Mouse (Mus musculus) kidney, postnatal 25 days (tissue): ENCODE measurements at regions not wholly inside any gene's neighbourhood (a gene's known extent, or its start where the extent isn't known, plus 50 kb on each side); places are given as distances from the start of the nearest gene placed in this dataset.
A peak's percentile ranks its signal among the peaks of the same experiment; 100 is the strongest.

Experiments used
- DNase-seq, 2 experiments: peaks; one replicate each; pipeline ENCODE4 v3.0.0; 2021; ENCODE audit warnings: mixed read lengths in 2 of 2

DNA sequence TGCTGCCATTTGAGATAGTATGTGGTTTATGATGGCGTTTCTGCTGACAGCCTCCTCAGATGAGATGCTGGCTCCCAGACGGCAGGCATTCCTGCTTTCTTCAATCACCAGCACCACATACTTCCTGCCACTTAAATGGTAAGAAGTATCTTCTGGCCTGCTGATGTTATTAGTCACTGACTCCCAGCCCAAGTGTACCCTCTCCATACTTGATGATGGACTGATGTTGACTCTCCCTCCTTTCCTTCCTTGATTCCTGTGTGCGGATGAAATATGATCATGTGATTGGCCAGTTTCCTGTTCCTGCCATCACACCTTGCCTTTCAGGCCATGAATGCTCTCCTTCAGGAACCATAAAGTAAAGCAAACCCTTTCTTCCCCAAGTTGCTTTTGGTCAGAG lies 50.8 kb upstream of the Rpl10-ps3 start:
- DNase-seq = no peak

DNA sequence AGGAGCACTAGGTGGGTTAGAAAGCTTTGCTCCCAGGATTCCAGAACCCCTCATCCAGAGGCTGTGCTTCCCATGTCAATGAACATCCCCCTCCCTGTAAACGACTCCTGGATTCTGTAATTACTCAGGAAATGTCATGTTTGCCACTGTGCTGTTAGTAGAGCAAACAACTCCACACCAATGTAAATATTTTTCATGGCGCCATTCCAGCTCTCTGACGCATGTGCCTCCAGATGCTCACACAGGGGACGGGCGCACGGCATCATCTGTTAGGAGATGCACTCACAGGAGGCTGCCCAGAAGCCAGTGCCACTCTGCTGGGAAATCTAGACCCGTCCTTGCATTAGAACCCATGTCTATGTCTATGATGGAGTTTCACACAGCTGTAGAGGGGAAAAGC lies 51.3 kb upstream of the Rpl10-ps3 start:
- DNase-seq = peak in 1 of 2 experiments; percentile 21

DNA sequence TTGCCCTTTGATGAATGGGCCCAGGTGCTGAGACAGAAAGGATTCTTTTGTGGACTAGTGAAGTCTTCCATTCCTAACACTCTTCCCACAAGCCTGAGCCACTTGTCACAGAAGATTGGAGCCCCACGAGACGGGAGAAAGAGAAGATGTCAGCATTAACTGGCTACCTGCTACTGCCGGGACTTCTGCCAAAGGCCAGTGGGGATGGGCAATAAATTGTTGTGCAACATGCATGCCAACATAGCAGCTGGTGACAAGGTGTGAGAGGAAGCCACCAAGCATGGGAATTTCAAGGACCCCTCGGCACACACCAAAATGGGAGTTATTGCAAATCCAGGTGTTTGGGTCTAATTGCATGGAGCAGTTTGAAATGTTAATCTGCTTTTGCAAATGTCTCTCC lies 63.6 kb upstream of the Rpl10-ps3 start:
- no peak for DNase-seq

DNA sequence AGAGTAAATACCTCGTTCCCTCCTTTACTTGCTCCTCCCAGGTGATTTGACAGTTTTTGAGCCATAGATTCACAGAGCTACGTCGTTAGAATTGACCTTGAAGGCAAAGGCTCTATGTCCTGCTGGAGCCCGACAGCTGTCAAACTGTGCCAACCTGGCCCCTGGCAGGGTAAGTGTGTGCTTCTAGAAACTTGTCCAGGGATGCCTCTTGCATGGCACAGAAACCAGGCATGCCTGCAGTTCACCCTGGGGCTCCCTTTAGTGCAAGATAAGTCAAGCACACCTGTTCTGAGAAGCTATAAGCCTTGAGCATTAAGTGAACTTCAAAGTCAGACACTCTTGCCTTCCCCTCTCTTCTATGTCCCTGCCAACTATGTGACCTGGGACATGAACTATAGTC lies 64.1 kb upstream of the Rpl10-ps3 start:
- no peak for DNase-seq

DNA sequence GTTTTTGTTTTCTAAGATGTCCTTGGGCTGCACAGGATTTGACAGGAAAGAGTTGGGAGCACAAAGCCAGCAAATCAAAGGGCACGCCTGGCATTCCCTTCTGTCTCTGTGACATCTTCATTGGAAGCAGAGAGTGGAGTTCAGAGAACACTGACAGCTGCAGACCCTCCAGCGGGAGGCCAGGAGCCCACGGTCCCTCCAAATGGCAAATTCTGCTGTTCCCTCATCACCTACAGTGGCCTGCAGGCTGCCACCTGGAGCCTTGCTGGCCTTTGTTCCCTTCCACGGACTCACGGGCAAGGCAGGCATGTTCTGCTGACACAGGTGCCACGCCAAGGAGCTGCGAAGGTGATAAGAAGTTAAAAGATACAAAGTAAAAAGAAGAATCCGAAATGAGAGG lies 68.2 kb upstream of the Rpl10-ps3 start:
- no peak for DNase-seq

DNA sequence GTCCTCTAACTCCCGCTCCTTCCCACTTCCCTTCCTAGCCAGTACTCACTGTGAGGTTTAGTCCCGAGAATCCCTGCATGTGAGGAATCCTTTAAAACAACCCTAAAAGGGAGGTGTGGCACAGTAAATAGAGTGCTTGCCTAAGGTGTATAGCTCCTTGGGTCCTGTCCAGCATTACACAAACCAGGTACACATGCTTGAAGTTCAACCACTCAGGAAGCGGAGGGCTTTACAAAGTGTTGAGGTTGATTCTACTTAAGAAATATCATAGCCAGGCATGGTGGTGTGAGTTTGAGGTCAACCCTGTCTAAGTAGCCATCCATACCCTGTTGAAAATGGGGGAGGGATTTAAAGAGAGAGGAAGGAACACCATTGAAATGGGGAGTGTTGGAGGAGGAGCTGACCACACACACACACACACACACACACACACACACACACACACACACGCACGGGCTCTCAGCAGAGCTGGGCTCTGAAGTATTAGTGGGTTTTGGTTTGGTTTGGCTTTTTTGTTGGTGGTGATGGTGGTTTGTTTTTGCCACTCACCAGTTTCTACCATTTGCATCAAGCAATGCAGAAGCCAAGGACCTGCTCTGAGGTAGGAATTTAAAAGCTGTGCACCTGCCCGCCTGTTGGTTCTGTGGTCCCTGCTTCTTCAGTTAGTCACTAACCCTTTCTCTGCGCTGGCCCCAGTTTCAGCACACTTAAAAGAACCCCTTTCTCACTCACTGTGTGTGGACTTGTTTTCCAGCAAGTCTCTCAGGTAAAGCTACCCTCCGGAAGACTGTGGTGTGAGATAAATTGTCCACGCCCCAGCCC lies 69.0 kb upstream of the Rpl10-ps3 start:
- no peak for DNase-seq

DNA sequence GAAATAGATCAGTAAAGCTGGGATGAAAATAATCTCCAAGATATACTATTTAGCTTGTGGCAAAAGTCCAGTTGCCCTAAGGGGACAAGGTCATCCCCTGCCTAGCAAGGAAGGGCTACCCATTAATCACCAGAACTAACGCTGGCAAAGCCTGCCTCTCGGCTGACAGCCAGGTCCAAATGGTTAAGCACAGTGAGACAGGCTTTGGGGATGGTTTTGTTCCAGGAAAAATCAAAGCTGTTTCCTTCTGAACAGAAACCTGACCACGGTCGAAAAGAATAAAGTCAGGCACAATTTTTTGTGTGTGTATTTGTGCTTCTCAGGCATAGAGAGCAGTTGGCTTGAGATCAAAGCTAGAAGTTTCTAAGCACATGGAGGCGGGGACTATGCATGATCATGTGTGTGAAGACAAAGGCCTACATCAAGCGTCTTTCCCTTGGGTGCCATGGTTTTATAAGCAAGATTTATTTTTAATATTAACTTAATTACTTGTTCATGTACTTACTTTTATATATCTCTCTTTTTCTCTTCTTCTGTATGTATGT lies 70.1 kb upstream of the Rpl10-ps3 start:
- DNase-seq = peak; percentile 84 to 88

DNA sequence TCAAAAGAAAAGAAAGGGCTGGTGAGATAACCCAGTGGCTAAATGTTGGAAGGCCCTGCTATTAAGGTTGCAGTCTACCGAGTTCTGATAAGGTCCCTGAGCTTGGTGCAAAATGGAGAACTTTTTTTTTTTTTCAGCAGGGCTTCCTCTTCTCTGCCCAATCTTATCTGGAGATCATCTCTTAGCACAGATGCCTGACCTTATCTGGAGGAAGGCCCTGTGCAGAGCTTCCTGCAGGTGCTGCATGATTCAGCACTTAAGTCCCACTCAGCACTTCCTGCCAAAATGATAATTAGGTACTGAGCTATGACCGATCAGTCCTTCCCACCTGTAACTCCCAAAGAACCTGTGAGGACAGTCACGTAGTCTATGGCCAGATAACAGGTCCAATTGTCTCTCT lies 71.9 kb upstream of the Rpl10-ps3 start:
- no peak for DNase-seq

DNA sequence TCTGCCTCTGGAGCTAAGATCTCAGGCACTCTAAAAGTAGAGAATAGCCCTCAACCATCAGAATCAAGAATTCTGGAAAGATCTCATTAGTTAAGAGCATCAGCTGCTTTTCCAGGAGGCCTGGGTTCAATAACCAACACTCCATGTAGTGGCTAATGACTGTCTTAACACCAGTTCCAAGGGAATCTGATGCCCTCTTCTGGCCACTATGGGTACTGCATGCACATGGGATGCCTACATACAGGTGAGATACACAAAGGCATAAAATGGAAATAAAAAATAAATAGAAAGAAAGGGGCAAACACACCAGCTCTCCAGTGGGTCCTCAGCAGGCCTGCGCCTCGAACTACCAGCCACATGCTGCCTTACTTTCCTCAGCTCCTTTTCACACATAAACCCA lies 73.3 kb upstream of the Plet1 start:
- DNase-seq = peak in 1 of 2 experiments; percentile 42

DNA sequence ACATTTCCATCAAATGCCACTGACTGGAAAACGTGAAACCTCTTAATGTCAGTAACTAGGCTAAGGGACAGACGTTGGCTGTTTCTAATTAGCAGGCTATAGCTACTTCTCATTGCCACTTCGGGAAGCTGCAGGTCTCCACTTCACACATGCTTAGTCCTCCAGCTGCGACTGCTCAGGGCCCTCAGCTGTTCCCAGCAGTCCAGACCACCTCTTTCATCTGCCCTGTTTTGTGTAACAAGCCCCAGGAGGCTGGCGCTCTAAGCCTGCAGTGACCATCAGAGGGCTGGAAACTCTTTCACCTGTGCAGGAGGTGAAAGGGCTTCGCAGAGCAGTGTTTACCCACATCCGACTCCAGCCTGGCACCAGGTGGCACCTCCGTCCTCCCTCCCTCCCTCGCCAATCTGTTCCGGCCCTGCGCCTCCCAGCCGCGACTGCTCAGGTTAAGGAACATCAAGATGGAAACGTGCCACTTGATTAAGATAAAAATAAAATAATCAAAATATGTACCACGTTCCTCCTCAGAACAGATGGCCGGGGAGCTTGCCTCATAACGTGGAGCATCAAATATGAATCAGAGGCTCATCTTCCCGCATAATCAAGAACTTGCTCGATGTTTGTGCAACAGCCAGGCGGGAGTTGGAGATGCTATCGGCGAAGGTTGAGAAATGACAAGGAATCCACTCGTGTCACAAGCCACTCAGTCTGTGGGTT lies 72.6 kb upstream of the Plet1 start:
- DNase-seq = no peak

DNA sequence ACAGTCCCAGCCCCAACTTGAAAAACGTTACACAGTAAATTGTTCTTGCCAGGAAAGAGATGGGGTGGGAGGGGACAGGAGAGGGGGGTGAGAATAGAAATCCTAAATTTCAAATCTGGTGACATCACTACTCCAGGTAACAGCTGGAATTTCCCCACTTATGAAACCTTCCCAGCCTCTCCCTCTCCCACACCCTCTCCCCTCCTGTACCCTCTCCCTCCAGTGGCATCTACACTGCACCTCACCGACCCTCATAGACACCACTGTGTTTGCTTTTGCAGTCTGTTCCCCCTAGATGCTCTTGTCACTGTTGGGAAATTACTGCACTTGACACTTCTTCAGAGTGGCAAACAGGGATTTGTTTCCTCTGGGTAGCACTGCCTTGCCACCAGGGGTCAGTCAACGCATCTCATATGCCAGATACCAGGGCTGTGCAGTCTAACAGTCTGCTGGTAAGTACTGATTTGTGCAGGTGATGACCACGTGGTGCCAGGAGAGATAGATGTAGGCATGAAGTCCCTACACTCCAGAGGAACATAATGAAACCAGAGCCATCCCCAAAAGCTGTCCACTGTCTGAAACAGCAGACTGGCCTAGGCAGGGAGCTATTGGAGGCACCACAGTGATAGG lies 68.3 kb upstream of the Plet1 start:
- peak in 1 of 2 experiments; percentile 39 for DNase-seq

DNA sequence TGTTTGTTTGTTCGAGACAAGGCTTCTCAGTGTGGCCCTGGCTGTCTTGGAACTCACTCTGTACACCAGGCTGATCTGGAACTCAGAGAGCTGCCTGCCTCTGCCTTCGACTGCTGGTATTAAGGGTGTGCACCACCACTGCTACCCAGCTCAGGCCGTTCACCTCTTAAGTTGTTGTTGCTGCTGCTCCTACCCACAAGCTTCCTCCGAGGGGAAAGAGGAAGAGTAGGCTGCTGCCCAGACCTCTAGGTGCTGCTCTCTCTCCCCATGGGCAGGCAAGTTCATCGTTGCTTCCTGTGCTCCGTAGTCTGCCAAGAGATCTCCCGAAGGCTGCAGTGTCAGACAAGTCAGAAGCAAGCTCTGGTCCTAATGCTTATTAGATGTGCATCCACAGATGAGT lies 64.2 kb upstream of the Plet1 start:
- DNase-seq = no peak

DNA sequence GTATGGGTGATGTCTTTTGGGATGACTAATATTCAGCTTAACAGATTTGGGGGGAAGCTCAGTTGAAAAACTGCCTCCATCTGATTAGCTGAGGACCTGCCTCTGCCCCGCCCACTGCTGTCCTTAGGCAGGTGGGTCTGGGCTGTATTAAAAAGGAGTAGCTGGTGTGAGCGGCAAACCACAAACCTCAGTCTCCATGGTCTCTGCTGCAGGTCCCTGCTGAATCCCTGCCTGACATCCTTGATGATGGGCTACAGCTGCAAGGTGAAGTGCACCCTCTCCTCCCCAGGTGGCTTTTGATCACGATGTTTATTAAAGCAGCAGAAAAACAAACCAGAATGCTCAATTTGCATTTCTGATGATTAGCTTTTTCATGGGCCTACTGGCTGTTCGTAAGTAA lies 60.8 kb upstream of the Plet1 start:
- DNase-seq = no peak

DNA sequence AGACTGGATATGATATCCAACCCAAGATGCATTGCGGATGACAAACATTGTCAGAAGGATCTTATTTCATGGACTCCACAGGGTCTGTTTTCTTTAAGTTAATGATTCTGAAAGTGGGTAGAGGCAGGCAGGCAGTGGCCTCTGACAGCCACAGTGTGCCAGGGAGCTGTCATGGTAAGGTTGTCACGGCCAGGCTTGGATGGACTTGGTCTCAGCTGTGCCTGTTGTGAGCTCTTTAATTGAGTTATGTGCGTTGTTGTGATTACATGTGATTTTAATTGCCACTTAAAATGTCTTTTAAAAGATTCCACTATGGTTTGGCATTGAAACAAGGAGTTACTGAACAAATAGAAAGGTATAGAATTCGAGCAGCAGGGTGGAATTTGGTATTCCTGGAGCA lies 60.3 kb upstream of the Plet1 start:
- DNase-seq = no peak

DNA sequence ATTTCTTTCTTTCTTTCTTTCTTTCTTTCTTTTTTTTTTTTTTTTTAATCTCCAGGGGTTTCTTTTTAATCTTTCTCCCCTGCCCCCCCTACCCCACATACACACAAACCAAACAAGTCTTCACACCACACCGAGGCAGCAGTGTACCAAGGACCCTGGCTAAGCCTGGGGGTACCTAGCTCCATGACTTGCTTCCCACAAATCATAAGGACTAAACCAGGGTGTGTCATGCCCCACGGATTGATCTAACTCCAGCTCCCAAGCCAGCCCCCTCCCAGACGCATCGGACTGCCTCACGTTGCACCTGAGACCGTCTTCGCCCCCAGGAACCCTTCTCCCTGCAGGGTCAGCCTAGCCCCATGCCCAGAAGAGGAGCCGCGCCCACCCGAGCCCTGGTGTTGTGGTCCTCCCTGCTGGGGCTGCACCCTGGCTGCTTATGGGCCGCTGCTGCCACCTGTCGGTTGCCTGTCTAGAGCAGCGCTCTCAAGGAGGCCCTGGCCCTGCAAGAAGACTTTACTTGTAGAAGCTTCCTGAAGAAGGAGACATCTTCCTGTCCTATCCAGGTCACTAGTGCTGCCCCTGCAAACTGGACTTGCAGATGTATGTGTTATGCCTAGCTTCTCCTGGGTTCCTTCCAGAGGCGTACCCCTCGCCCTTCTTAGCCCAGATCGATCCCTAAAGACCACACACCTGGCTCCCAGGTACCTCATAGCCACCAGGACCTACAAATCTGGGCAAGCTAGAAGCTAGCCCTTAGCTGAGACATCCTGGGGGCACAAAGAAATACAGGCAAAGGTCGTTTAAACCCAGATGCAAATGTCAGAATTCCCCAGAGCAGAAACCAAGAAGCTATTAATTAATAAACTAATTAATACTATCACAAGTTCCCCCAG lies 56.2 kb upstream of the Plet1 start:
- DNase-seq = peak; percentile 85 to 91

DNA sequence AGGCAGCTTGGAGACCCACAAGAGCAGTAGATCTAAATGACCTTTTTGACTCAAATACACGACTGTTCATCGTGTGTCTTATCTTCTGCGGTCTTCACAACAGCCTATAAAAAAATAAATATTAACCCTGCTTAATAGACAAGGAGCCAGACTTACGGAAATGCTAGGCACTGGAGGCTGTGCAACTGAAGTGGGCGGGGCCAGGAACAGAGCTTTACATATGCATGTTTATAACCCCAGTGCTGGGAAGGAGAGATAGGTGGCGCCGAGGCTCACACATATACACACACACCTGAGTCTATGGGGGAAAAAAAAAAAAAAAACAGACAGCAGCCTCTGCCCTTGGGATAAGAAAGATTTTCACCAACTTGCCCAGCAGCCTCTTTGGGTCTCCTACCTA lies 55.6 kb upstream of the Plet1 start:
- DNase-seq = peak; percentile 41 to 53

DNA sequence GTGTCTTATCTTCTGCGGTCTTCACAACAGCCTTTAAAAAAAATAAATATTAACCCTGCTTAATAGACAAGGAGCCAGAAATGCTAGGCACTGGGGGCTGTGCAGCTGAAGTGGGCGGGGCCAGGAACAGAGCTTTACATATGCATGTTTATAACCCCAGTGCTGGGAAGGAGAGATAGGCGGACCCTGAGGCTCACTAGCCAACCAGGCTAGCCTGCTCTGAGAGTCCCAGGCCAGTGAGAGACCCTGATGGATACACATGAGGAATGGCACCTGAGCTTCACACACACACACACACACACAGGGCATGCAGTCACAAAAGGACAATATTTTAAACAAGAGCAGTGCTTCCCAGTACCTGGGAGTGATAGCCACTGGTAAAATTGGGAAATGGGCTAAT lies 54.1 kb upstream of the Plet1 start:
- DNase-seq = no peak

DNA sequence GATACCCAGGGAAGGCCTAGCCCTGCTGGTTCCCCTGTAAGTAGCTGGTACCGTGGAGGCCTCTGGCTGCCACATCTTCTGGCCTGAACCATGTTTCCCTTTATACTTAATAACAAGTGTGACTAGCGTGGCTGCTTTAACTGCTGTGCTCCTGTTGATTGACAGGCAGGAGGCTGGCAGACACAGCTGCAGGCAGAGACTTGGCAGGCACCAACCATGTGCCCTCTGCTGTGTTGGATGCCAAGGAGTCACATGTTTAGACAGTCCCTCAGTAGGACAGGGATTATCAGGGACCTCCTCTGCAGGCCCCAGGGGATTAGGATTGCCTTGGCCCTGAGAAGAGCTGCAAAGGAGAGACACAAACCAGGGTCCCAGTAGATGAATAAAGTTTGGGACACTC lies 53.6 kb upstream of the Plet1 start:
- peak; percentile 40 to 79 for DNase-seq

DNA sequence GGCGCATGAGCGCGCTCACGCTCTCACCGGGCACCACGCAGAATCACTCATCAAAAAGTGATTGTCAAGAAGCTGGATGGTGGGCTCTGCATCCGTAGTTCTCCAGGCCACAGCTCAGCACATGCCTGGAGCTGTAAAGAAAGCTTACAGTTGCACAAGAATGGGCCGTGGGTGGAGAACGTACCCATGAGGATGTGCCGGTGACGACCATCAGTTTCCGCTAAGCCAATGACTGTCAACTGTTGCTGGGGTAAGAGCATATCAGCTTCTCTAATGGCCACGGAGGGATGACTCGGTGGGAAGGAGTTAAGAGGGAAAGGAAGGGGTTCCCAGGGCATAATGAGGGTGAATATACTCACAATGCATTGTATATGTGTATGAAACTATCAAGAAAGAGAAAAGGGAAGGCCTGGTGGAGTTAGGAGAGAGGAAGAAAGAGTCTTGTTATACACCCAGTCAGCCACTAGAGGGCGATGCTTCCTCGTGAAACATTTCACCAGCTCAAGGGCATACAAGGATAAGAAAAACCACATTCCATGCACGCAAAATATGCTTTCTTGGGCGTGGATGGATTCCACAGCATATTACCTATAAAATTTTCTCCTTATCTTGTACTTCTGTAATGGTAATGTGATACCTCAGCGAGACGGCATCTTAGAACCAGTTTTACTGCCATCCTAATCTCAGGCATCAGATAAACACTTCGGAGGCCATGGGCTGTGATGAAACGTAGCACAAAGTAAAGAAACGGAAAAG lies 50.4 kb upstream of the Plet1 start:
- peak in 1 of 2 experiments; percentile 78 for DNase-seq
